Mouse (Mus musculus): ENCODE results near the gene Ptar1.
"Not testable (repeated sequence)": the region's sequence is repeated elsewhere in the genome, so short reads cannot be mapped to it uniquely, and the experiment has no call there.

Ptar1 gene

DNA sequence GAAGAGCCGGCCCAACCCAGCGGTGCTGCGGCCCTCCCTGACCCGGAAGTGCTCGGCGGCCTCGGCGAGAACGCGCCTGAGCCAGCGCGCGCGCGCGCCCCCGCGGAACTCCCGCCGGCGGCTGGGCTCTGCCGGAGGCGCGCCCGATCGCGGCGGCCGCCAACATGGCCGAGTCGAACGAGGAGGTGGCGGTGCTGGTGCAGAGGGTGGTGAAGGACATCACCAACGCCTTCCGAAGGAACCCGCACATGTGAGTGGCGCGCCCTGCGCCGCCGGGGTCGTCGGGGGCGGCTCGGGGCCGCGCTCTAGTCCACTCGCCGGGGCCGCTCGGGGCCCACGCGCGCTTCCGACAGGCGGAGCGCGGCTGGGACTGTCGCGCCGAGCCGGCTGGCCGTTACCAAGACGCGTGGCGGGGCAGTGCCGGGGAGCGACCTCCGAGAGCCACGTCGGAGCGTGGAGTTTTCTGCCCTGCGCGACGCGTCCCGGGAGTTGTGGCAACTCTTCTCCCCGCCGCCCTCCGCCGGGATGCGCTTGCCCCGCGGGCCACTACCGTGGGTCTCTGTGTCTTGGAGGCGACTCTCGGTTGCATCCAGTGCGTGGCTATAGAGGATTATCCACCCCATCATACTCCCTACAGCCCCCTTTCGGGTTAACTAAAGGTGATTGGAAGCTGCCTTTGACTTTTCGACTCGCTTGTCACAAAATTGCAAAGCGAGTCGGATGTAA, at the start of gene Ptar1:
Ptar1 (plus strand) TSS at position 134 of the 726 bp plus-strand sequence.
- in situ Hi-C loops (cut with MboI, MseI), result no loop called here

DNA sequence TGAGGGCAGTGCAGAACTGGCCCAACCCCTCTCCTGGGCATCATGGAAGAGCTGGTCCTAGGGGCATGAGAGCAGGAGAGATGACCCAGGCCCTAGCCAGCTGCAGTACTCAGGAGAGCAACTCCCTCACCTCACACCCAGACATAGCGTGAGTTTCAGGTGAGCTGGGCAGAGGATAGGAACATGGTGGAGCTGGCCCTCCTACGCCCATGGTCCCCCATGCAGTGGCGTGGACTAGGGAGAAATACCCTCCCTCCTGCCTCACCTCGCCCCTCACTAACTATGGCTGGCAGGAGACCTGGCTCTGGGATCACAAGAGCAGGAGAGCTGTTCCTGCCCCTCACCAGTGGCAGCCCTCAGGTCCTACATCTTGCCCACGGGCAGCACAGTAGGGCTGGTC, 43.4 kb upstream of the Ptar1 start:
- in situ Hi-C loops (cut with MboI, MseI), result no loop called here

DNA sequence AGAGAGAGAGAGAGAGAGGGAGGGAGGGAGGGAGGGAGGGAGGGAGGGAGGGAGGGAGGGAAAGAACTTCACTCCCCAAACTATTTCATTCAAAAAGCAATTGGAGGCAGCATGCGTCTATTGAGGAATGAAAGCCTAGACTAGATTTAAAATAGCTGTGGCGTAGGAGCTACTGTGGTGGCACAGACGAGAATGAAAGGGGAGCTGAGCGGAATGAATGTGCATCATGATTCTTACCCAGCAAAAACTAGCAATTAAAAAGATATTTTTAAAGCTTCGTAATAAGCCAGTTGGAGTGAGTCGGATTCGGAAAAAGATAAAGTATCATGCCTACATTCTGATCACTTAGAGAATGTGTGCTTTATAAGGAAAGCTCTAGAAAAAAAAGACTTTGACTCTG, 41.9 kb upstream of the Ptar1 start:
- in situ Hi-C loops (cut with MboI, MseI), result no loop called here

DNA sequence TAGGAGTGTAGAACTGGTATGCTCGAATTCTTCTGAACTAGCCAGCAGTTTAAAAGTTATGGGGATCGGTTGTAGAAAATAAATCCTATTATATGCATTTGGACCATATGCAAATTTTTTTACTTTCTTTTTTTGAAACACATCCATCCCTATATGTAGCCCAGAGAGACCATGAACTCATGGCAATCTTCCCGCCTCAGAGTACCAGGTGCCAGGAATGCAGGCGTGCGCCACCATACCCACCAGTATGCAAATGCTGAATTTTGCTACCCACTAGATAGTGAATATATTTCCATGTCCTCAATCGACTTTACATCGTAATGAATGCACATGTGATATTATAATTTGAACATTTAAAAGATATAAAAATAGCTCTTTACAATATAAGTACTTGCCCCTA, 39.9 kb upstream of the Ptar1 start:
- in situ Hi-C loops (cut with MboI, MseI), result no loop called here

DNA sequence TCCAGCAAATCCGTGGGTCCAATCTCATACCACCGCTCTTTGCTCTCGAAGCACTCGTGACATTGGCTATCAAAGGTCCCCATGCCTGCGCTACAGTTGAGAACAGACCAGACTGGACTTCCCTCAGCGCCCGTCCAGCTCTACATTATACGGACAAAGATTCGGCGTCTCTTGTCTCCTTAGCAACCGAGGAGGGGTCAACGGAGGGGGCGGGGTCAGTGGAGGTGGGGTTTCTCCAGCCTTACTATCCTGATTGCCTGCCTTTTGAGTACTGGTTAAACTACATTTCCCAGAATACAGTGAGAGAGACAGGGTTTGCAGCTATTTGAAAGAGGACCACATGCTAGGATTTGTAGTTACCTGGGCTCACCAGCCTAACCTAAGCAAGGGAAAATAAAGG, 34.6 kb upstream of the Ptar1 start, which contains the start of gene 1700028P14Rik:
1700028P14Rik (minus strand) TSS at position 169 of the 400 bp plus-strand sequence.
- in situ Hi-C loops (cut with MboI, MseI), result no loop called here

DNA sequence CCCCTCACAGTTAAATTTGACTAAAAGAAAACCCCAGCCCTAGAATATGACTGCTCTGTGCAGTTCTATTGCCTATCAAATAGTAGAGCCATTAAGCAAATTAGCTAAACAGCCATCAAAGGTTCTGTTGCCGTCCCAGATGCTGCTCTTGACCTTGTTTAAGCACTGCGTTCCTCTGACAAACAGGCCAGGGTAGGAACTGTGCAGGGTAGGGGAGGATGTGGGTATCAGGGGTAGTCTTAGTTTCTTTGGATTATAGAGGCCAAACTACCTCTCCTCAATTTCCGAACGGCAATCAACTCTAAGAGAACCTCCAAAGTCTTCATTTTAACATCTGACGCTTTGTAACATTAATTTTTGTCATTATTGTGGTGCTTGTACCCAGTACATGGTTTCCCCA, 34.1 kb upstream of the Ptar1 start:
- in situ Hi-C loops (cut with MboI, MseI), result no loop called here

DNA sequence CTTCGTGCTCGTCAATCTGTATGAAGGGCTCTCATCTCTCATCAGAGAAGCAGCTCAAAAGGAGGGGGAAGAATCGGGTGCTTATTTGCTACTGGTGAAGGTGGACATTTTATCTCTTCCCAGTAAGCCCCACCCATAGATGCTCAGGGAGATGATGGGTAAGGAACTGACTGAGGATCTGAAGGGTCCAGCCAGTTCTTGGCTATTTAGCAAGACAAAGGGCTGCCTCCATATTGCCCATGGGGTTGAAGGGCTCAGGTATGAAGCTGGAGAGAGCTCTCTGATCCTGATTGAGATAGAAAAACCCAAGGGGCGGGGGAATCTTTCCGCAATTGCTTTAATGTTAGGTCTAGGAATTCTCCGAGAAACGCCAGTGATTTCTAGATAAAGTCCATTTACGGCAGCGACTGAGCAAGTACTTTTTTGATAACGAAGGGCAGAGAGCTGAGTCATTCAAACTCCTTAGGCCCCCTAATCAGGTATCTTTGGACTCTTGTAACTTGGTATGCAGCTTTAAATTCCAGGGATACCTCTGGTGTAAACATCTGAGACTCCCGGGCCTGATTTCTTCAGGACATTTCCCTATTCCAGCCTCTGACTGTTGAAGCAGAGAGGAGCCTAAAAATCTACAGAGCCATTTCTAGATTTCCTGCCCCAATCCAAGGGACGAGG, 29.8 kb upstream of the Ptar1 start:
- in situ Hi-C loops (cut with MboI, MseI), result no loop called here

DNA sequence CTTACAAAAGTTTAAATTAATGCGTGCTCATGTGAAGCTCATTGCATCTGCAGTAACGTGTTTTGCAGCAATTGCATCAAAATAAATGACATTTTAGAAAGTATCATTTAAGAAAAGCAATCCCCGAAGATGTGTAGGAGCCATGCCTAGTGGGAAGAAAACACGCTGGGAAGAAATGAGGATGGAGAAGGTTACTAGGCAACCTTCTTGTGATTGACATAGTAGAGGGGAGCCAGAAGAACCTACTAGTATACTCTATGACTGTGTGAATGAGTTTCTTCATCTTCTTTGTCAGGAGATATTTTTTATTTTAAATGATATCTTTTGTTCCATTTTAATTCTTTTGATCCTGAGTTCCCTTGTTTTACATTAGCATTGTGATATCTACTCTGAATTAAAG, 28.9 kb upstream of the Ptar1 start:
- in situ Hi-C loops (cut with MboI, MseI), result no loop called here

DNA sequence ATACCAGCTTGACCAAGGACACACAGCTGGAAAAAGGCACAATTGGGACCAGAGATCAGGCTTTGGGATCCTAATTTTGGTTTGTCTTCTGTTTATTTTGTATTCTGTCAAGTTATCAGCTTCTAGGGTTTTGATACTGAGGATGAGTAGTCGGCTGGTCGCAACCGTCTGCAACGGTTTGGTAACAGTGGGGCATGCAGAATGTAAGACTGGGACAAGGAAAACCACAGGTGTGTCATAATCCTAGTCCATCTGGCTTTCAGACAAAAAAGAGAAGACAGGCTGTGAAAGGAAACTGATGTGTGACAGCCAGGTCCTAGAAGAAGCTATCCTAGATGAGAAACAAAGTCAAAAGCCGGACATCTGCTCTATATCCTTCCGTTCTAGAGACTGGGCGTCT, 23.1 kb upstream of the Ptar1 start:
- in situ Hi-C loops (cut with MboI, MseI), result no loop called here

DNA sequence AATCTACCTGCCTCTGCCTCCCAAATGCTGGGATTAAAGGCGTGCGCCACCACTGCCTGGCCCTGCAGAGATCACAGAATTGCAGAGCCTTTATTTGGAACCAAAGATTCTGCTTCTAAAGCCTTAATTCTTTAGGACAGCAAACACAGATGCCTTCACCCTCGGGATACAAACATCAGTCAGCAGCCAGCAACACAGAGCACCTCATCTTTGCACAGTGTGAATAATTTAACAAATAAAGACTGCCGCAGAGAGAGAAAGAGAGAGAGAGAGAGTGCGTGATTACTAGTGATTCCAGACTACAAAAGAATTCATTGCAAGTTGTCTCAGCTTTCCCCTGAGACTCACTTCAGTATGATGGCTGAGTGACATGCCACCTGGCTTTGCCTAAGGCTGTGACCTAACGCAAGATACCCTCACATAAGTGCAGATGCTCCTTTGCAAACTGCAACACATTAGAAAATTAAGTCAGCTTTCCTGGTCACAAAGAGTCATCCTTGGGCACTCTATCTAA, 19.0 kb upstream of the Ptar1 start:
- in situ Hi-C loops (cut with MboI, MseI), result no loop called here

DNA sequence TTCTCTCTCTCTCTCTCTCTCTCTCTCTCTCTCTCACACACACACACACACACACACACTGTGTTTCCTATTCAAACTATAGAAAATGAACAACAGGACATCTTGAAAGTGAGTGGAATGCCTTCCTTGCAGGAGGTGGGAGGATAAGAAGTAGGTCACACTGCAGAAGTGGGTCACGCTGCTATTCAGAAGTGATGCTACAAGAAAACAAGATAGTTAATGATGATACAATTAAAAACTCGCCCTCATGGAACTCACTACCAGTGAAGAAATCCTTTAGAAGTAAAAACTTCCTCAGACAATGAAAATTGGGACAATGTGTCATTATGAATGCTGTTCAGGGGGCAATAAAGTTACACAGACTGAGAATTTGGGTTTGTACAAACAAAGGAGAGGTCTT, 14.2 kb upstream of the Ptar1 start:
- in situ Hi-C loops (cut with MboI, MseI), result no loop called here

DNA sequence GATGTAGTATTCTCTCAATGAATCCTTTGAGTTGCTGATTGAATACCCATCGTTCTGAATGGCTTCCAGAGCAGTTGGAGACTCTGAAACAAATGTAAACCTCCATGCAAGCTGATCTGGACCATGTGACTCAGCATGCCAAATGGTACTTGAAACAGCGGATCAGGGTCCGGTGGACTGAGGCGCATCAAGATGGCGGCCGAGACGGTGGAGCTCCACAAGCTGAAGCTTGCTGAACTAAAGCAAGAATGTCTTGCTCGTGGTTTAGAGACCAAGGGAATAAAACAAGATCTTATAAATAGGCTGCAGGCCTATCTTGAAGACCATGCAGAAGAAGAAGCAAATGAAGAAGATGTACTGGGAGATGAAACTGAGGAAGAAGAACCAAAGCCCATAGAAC, 11.6 kb upstream of the Ptar1 start:
- in situ Hi-C loops (cut with MboI, MseI), result not testable (repeated sequence)

DNA sequence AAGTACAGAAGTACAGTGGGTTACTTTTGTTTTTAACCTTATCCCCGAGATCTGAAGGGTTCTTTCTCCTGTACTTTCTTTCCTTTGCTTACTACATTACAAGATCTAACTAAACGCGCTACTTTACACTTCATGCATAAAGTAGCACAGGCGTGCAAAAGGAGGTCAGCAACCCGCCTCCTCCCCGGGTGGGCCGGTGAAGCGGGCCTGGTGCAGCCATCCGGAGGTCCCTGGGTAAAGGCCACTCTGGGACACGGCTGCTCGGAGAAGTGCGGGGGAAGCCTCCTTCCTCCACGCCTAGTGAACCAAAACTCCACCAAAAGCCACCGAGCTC, 300 bp upstream of the Ptar1 start:
- in situ Hi-C loops (cut with MboI, MseI), result no loop called here

DNA sequence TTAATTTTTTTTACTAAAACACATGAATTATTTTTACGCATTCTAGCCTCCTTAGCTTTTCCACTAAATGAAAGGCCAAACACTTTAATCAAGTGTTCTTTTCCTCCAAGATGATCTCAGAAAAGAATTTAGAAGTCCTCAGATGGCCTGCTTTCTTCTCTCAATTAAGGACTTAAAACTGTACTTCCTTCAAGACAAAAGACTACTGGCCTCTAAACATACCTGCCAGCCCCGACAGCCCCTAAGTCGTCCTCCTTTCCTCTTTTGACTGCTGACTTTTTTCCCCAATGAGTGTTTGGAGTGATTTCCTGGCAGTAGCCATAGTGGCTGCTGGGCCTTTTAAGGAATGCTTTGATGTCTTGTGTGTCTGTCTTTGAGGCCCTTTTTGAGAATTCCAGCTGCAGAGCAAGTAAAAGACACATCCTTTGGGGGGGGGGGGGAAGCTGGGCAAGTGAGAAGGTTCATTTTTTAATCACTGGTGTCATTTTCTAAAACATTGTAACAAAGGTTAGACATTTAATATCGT, 1.3 kb downstream of the Ptar1 start:
- in situ Hi-C loops (cut with MboI, MseI), result no loop called here

DNA sequence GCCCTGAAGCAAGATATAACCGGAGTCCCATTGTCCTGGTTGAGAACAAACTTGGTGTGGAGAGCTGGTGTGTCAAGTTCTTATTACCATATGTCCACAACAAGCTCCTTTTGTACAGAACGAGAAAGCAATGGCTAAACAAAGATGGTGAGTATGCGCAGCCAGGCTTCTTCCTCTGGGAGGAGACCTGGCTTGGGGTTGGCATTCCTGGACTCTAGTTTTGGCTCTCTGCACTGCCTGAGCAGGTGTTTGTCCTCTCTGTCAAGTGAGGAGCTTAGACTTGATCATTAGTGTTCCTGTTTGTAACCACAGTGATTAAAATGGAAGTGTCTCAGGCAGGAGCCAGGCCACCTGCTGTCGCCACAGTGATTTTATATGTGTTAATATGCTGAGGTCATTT, 7.1 kb downstream of the Ptar1 start:
- in situ Hi-C loops (cut with MboI, MseI), result loop anchor here (5.0 kb wide), 1 partner anchor 63 kb away; the partner anchor contains the start of gene Apba1

DNA sequence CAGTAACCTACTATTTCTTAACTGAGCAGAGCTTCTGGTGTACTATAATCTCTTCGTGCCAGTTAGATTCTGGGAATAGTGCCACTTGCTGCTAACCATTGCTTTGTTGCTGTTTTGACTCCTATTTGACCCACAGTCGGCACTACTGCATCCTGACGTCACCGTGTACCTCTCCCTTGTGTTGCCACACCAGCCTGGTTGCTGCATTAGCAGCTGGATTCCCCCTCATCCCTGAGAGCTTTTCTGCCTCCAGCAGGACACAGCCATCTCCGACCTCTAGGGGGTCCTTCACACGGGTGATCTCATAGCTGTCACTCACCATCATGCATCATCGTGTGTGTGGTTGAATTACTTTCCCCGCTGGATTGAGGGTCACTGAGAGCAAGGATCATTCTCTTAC, 10.6 kb downstream of the Ptar1 start:
- in situ Hi-C loops (cut with MboI, MseI), result no loop called here

DNA sequence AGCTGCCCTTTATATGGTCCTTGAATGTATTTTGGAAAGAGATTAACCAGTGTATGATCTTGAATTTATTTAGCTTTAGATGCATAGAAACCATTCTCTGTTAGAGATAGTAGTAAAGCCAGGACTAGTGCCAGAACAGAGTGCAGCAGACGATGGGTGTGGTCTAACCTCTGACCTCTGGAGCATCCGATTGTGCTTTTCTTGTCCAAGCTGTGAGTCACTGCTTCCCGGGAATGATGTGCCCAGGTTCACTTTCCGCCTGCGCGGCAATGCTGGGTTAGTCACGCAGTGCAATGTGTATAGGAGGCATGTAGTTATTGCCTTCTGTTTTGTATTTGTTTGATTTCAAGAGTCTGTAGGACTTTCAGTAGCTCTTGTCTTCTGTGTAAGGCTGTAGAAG, 11.1 kb downstream of the Ptar1 start:
- in situ Hi-C loops (cut with MboI, MseI), result no loop called here

DNA sequence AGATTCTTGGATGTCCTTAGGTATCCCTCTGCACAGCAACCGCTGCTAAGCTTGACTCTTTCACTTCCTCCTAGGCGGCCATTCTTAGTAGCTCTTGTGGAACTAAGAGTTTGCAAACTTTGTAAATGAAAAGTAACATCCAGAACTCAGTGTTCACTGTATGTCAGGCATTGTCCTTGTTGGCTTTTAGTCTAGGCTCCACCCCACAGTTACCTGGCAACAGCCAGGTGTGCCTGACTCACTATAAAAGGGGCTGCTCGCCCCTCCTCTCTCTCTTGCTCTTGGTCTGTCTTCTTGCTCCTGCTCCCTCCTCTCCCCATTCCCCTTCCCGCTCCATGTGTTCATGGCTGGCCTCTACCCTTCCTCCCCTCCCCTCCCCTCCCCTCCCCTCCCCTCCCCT, 11.9 kb downstream of the Ptar1 start:
- in situ Hi-C loops (cut with MboI, MseI), result no loop called here

DNA sequence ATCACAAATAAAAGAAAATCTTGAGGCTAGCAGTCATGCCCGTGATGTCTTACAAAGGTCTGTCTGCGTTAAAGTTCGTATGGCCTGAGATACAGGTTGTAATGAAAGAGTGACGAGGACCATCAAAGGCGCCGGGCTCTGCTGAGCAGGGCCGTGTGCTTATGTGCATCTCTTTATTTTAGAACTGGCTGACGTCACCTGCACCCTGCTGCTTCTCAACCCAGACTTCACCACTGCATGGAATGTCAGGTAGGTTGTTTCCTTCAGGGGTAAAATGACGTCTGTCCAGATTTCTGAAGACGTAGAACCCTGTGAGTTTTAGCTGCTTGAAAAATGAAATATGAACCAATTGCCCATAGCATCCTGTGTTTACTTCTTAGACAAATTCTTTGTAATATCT, 15.7 kb downstream of the Ptar1 start:
- in situ Hi-C loops (cut with MboI, MseI), result no loop called here

DNA sequence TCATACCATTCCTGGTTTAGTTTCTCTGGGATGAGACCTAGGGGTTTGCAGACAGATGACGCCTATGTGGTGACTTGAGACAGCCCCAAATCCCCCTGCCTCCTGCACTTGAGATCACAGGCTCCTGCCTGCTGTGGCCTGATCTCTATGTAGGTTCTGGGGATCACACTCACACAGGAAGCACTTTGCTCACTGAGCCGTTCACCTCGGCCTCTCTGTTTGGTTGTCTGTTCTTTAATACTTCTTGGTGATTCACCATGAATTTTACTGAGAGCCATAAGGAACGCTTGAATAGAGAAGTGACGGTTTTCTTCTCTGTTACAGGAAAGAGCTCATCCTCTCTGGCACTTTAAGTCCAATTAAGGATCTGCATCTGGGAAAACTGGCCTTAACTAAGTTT, 18.2 kb downstream of the Ptar1 start:
- in situ Hi-C loops (cut with MboI, MseI), result no loop called here

DNA sequence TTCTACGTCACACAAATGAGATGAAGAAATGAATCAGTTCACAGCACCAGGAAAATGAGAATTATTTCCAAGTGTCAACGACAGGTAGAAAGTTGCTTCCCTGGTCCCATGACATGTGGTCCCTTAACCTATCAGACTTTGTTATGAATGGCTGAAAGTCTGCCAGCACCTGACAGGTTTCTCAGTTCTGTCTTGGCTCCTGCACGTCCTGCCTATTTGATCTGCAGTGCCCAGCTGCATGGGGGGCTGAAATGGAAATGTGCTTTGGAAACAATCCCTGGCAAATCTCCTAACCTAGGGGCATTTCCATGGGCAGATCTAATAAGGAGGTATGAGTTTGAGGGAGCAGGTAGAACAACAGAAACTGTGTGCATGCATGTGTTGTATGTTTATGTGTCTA, 59.3 kb downstream of the Ptar1 start:
- in situ Hi-C loops (cut with MboI, MseI), result no loop called here

DNA sequence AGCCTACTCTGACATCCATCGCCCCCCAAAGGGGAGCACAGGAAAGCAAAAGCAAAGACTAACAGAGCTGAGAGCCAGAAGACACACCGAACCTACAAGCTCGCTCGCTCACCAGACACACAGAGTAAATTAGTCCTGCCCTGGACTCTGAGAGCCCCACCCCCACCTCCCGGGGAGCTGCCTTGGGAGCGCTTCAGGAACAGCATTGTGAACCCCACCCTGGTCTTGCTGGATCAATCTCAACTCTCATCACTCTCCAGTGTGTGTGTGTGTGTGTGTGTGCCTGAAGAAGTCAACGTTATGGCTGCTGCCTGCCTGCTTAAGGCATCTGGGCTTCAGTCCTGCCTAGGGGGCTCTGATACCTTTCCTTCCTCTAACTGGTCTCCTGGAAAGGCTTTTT, 69.8 kb downstream of the Ptar1 start:
- in situ Hi-C loops (cut with MboI, MseI), result loop anchor here (5.0 kb wide), 1 partner anchor 65 kb away; no protein-coding TSS in a partner anchor

DNA sequence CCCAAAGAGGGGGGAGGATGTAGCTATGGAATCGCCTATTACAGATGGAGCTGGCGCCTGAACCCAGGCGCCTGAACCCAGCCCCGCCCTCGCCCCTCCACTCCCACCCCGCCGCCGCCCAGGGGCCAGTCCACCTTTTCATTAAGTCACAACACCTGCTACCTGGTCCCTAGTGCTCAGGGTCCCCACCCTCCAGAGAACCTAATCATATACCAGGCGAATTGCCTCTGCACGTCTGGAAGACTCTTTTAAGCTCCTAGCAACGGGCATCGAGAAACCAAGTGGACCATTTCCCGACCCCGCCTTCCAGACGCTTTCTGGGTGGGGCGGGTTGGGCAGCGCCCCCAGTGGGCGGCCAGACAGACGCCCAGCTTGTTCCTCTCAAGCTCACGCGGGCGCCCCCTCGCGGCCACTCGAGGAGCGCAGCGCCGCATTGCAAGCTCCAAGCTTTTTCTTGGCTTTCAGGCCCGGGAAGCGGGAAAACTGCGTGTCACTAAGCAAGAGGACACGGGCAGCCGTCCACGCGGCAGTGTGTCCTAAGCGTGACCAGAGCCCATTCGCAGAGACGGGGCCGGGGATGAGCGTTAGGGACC, 70.8 kb downstream of the Ptar1 start:
- in situ Hi-C loops (cut with MboI, MseI), result loop anchor here (5.0 kb wide), 1 partner anchor 66 kb away; no protein-coding TSS in a partner anchor

Measured in regulatory T cell (primary cell).